Mouse (Mus musculus) bone marrow macrophage, adult 2 months (primary cell): Measurements from ENCODE around the gene Srr. TPM values are rescaled to one million over a fixed set of nuclear protein-coding genes. Genes with fewer than 3 reads are reported as not detected.

ENCODE experiments used
- H3K27ac ChIP-seq: 2 replicates; pipeline ENCODE4 v1.5.1; 2012; ENCODE audit warnings: low read depth, low read length; ENCODE audit not compliant: insufficient read depth
- H3K4me1 ChIP-seq: 2 replicates; pipeline ENCODE4 v1.6.1; 2012; ENCODE audit warnings: low read length; ENCODE audit not compliant: control insufficient read depth, insufficient read depth
- H3K4me3 ChIP-seq: 2 replicates; pipeline ENCODE4 v1.5.1; 2012; ENCODE audit warnings: mild to moderate bottlenecking, low read length, moderate library complexity; ENCODE audit not compliant: insufficient read depth
- CTCF ChIP-seq: IDR thresholded peaks from 2 replicates; pipeline ENCODE4 v1.5.1; 2012; ENCODE audit warnings: low read depth, mild to moderate bottlenecking, low read length, moderate library complexity
- POLR2A ChIP-seq: IDR thresholded peaks from 2 replicates; pipeline ENCODE4 v1.6.1; 2012; ENCODE audit warnings: mild to moderate bottlenecking, low read depth, low read length, borderline replicate concordance
- polyA plus RNA-seq: library from polyadenylated mRNA; stranded (reverse); fragments of >200 nt; gene quantifications from 2 replicates; pipeline ENCODE4 v1.2.4, GENCODE M21; 2012; ENCODE audit not compliant: missing spikeins, insufficient read depth, insufficient read length

The Srr gene
- polyA plus RNA-seq, 1 experiment: 17.5 TPM

GRCm38 (mm10) chr11:74909978-74910377, 15.8 kb downstream of the Srr start:
- H3K27ac ChIP-seq: no peak overlapping the region
- no peak overlapping the region for H3K4me3 ChIP-seq
- no peak for TF ChIP-seq POLR2A
- no peak for TF ChIP-seq CTCF
- H3K4me1 ChIP-seq: no peaks in the 10 kb centered on the region

GRCm38 (mm10) chr11:74908618-74909399, 16.9 kb downstream of the Srr start:
- no peaks in the 10 kb centered on the region for H3K4me1 ChIP-seq
- no peak for TF ChIP-seq CTCF
- TF ChIP-seq POLR2A: no peak
- no peak overlapping the region for H3K27ac ChIP-seq
- H3K4me3 ChIP-seq: no peak overlapping the region

GRCm38 (mm10) chr11:74907850-74908249, 17.9 kb downstream of the Srr start:
- TF ChIP-seq CTCF (no peak), POLR2A (no peak)
- no peaks in the 10 kb centered on the region for H3K4me1 ChIP-seq

GRCm38 (mm10) chr11:74902416-74902815, 23.3 kb downstream of the Srr start:
- TF ChIP-seq POLR2A (no peak), CTCF (no peak)

More at GRCm38 (mm10) chr11:74907850-74908249, 17.9 kb downstream of the Srr start:
- Histone ChIP-seq H3K4me3 (no peak overlapping the region), H3K27ac (no peak overlapping the region)

GRCm38 (mm10) chr11:74901555-74901954, 24.2 kb downstream of the Srr start:
- no peak overlapping the region for H3K27ac ChIP-seq
- no peak overlapping the region for H3K4me3 ChIP-seq
- H3K4me1 ChIP-seq: 0 out of 2 replicates have a peak, but pooled peaks cover 8% of the 10 kb centered on the region
- no peak for TF ChIP-seq POLR2A
- no peak for TF ChIP-seq CTCF

More at GRCm38 (mm10) chr11:74902416-74902815, 23.3 kb downstream of the Srr start:
- no peak overlapping the region for H3K4me3 ChIP-seq
- H3K4me1 ChIP-seq: 0 out of 2 replicates have a peak, but pooled peaks cover 8% of the 10 kb centered on the region
- H3K27ac ChIP-seq: no peak overlapping the region

- Histone ChIP-seq H3K4me1 (0 out of 2 replicates have a peak, but pooled peaks cover 8% of the 10 kb centered on the region), H3K4me3 (peak overlapping the region; percentile 89), H3K27ac (peak overlapping the region; percentile 49)
- TF ChIP-seq POLR2A: no peak
- TF ChIP-seq CTCF: no peak
These were observed 27.3 kb downstream of the Srr start for GRCm38 (mm10) chr11:74898517-74898827.

GRCm38 (mm10) chr11:74897678-74898516, 27.9 kb downstream of the Srr start, which contains the start of gene Tsr1:
TSS of gene Tsr1 (plus strand) at chr11:74898071.
- peak within 1 kb of the TSS; percentile 63 for H3K27ac ChIP-seq
- no peak for TF ChIP-seq CTCF
- no peak for TF ChIP-seq POLR2A
- 0 out of 2 replicates have a peak, but pooled peaks cover 8% of the 10 kb centered on the region for H3K4me1 ChIP-seq
- H3K4me3 ChIP-seq: peak within 1 kb of the TSS; percentile 89

GRCm38 (mm10) chr11:74896901-74897677, 28.7 kb downstream of the Srr start, which contains the start of gene Sgsm2:
TSS of gene Sgsm2 (minus strand) at chr11:74897060.
- H3K27ac ChIP-seq: peak within 1 kb of the TSS; percentile 63
- peak within 1 kb of the TSS; percentile 89 for H3K4me3 ChIP-seq
- TF ChIP-seq POLR2A: no peak
- no peak for TF ChIP-seq CTCF
- H3K4me1 ChIP-seq: 0 out of 2 replicates have a peak, but pooled peaks cover 8% of the 10 kb centered on the region

GRCm38 (mm10) chr11:74895980-74896900, 29.5 kb downstream of the Srr start:
- H3K4me3 ChIP-seq: peak overlapping the region; percentile 89
- peak overlapping the region; percentile 28 for H3K27ac ChIP-seq
- TF ChIP-seq POLR2A (no peak), CTCF (no peak)
- H3K4me1 ChIP-seq: 0 out of 2 replicates have a peak, but pooled peaks cover 6% of the 10 kb centered on the region
